Mouse (Mus musculus) MEL (cell line): ENCODE data around the gene Rab3a.

Experiments used
- CHD2 ChIP-seq: IDR thresholded peaks from 2 replicates; pipeline ENCODE4 v1.6.1; 2011; ENCODE audit warnings: low read length, improper control_type of control experiment
- CTCF ChIP-seq, 3 experiments: IDR thresholded peaks in 2 of 3; conservative IDR thresholded peaks in 1 of 3; 2 replicates each; pipeline ENCODE4 v1.5.1; 2011 to 2012; ENCODE audit warnings: low read length in 3 of 3, low read depth in 2 of 3, mild to moderate bottlenecking in 2 of 3, improper control_type of control experiment in 1 of 3, inconsistent platforms in 1 of 3, mixed read lengths in 1 of 3, moderate library complexity in 1 of 3; ENCODE audit not compliant: control insufficient read depth in 1 of 3, insufficient read depth in 1 of 3, poor library complexity in 1 of 3, severe bottlenecking in 1 of 3
- EP300 ChIP-seq, 2 experiments: IDR thresholded peaks; 2 replicates each; pipeline ENCODE4 v1.6.1; 2011; ENCODE audit warnings: improper control_type of control experiment in 2 of 2, low read length in 2 of 2, low read depth in 1 of 2, mild to moderate bottlenecking in 1 of 2
- KAT2A ChIP-seq: conservative IDR thresholded peaks from 2 replicates; pipeline ENCODE4 v1.6.1; 2012; ENCODE audit warnings: low read depth, low read length, improper control_type of control experiment, inconsistent platforms
- POLR2A ChIP-seq, 2 experiments: IDR thresholded peaks; 2 replicates each; pipeline ENCODE4 v1.6.1; 2011 to 2012; ENCODE audit warnings: low read length in 2 of 2, mild to moderate bottlenecking in 2 of 2, control low read depth in 1 of 2, improper control_type of control experiment in 1 of 2, low read depth in 1 of 2, moderate library complexity in 1 of 2; ENCODE audit not compliant: control insufficient read depth in 1 of 2, insufficient read depth in 1 of 2, poor library complexity in 1 of 2
- ZKSCAN1 ChIP-seq: IDR thresholded peaks from 2 replicates; pipeline ENCODE4 v1.6.1; 2012; ENCODE audit warnings: low read depth, mild to moderate bottlenecking, inconsistent platforms, low read length, improper control_type of control experiment, moderate library complexity
- ZMIZ1 ChIP-seq: IDR thresholded peaks from 2 replicates; pipeline ENCODE4 v1.6.1; 2012; ENCODE audit warnings: low read depth, mild to moderate bottlenecking, inconsistent platforms, low read length, improper control_type of control experiment, moderate library complexity

DNA sequence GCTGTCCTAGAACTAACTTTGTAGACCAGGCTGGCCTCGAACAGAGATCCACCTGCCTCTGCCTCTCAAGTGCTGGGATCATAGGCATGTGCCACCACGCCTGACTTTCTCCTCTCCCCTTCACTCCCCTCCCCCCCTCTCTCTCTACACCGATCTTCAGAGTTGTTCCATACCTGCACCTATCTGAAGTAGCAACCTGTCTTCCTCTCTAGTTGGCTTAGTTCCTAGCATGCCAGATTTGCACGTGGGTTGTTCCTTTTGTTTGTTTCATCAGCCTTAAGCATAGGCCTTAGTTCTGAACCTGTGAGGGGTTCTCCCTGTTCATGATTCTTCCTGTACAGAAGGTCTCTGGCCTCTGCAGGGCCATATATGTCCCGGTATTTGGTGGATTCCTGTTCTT is 16.8 kb upstream of the Rab3a start:
- TF ChIP-seq CTCF (IDR thresholded peaks at IDR 0.05 in 2 of 3, conservative IDR thresholded peaks at IDR 0.05 in 1 of 3; ENCODE audit: control insufficient read depth in 1 of 3, insufficient read depth in 1 of 3, low read depth in 2 of 3, low read length in 3 of 3, poor library complexity in 1 of 3, severe bottlenecking in 1 of 3) = no peak
- no peak for TF ChIP-seq POLR2A (IDR thresholded peaks at IDR 0.05; ENCODE audit: control insufficient read depth in 1 of 2, insufficient read depth in 1 of 2, low read depth in 1 of 2, low read length in 2 of 2, poor library complexity in 1 of 2)
- TF ChIP-seq ZMIZ1 = no peak
- TF ChIP-seq ZKSCAN1 = no peak
- TF ChIP-seq EP300 (IDR thresholded peaks at IDR 0.05; ENCODE audit: low read depth in 1 of 2, low read length in 2 of 2) = no peak
- TF ChIP-seq KAT2A = no peak
- TF ChIP-seq CHD2 = no peak
